Mouse (Mus musculus): ENCODE results near the gene Tdp2.

- TF ChIP-seq CTCF (IDR thresholded peaks at IDR 0.05; ENCODE audit: insufficient read depth, low read length) (no peak), POLR2A (IDR thresholded peaks at IDR 0.05; ENCODE audit: borderline replicate concordance, extremely low read depth, low read depth, low read length) (no peak)
Measured at GRCm38 (mm10) chr13:24803196-24803595, 28.3 kb upstream of the Tdp2 start.
